Mouse (Mus musculus) heart, embryonic 13.5 days (tissue): Measurements from ENCODE around the gene Vav1. TPM values are rescaled to one million over a fixed set of nuclear protein-coding genes. Genes with fewer than 3 reads are reported as not detected.

Experiments used
- ATAC-seq: fragments of 200-750 bp; cut with Nextera tagmentation; 2 replicates; pipeline ENCODE4 v1.8.0; 2017; ENCODE audit warnings: moderate TSS enrichment; ENCODE audit not compliant: insufficient number of reproducible peaks, low FRiP score, low TSS enrichment; ENCODE audit errors: extremely low read depth
- H3K27ac ChIP-seq: fragments of 300-500 bp; sonication (generic); replicated peaks from 2 replicates; pipeline ENCODE4 v1.5.1; 2015; ENCODE audit warnings: moderate library complexity, mild to moderate bottlenecking, inconsistent platforms
- H3K27me3 ChIP-seq: fragments of 300-500 bp; sonication (generic); replicated peaks from 2 replicates; pipeline ENCODE4 v1.6.1; 2015; ENCODE audit warnings: mild to moderate bottlenecking, inconsistent platforms
- H3K36me3 ChIP-seq: fragments of 300-500 bp; sonication (generic); 2 replicates; pipeline ENCODE4 v1.6.1; 2015; ENCODE audit warnings: mild to moderate bottlenecking, inconsistent platforms
- H3K4me1 ChIP-seq: fragments of 300-500 bp; sonication (generic); 2 replicates; pipeline ENCODE4 v1.6.1; 2015; ENCODE audit warnings: inconsistent platforms
- H3K4me2 ChIP-seq: fragments of 300-500 bp; sonication (generic); 2 replicates; pipeline ENCODE4 v1.6.1; 2015; ENCODE audit warnings: inconsistent platforms, mild to moderate bottlenecking, moderate library complexity
- H3K4me3 ChIP-seq: fragments of 300-500 bp; sonication (generic); 2 replicates; pipeline ENCODE4 v1.5.1; 2015; ENCODE audit warnings: moderate library complexity, mild to moderate bottlenecking, inconsistent platforms
- H3K9ac ChIP-seq: fragments of 300-500 bp; sonication (generic); 2 replicates; pipeline ENCODE4 v1.6.1; 2015; ENCODE audit warnings: inconsistent platforms, mild to moderate bottlenecking, moderate library complexity
- H3K9me3 ChIP-seq: fragments of 300-500 bp; sonication (generic); 2 replicates; pipeline ENCODE4 v1.6.1; 2016; ENCODE audit warnings: inconsistent platforms
- WGBS: fragments of 180-500 bp; shearing (Covaris S2); methylation state at CpG from one replicate; pipeline ENCODE4 v1.1.7; 2015; ENCODE audit warnings: mixed read lengths; 5-methylcytosine and 5-hydroxymethylcytosine counted together
- polyA plus RNA-seq: library from polyadenylated mRNA; unstranded; fragments of >200 nt; fragmentation: Nextera tagmentation; extraction: Ambion mirVana; gene quantifications from 2 replicates; pipeline ENCODE4 v1.2.1, GENCODE M21; 2015

Gene Vav1
- polyA plus RNA-seq, 1 experiment from 2014 or later: 2.4 TPM

DNA sequence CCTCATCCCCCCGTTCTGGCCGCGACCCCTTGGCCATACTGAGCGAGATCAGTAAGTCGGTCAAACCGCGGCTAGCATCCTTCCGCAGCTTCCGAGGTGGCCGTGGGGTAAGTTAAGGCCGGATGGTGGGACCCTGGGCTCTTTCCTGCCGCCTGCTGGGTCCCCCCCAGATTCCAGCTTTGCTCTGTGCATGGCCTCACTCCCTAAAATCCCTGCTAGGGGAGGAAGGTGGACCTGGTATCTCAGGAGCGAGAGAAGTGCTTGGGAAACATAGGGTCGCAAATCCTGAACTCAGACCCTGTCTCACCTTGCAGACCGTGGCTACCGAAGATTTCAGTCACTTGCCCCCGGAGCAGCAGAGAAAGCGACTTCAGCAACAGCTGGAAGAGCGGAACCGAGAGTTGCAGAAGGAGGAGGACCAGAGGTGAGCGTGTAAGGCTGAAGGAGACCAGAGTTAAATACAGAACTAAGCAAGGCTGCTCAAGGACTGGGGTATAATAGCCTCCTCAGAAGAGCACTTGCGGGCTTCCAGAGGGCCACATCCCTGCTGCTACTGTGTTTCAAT, 21.9 kb upstream of the Vav1 start:
- Histone ChIP-seq H3K36me3 (peaks cover 91% of the 10 kb centered on the region), H3K9ac (no peak overlapping the region), H3K4me3 (no peak overlapping the region), H3K9me3 (no peaks in the 10 kb centered on the region), H3K4me2 (no peak overlapping the region), H3K4me1 (peaks cover 3% of the 10 kb centered on the region; the same call in 1 of the 2 replicates), H3K27ac (no peak overlapping the region), H3K27me3 (no peaks in the 10 kb centered on the region)
- 91% methylated on average over 22 of the region's 22 CpGs for WGBS
- no peak for ATAC-seq

- ATAC-seq: no peak
Observed at GRCm38 (mm10) chr17:57258191-57258590, 20.7 kb upstream of the Vav1 start.

DNA sequence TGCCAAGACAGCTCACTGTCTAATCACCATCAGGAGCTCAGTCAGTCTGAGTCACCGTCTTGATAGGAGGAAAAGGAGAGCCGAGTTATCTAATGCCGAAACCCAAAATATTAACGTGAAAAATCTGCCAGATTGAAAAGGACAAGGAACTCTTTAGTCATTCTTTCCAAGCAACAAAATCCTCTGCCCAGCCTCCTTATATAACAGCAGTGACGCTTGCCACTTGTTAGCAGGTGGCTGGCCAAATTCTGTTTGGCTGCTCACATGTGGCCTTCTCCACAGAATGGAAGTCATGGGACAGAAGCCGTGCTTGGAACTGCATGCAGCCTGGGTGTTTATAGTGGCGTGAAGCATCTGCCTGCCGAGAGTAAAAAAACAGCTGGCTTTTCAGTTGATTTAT, 19.2 kb upstream of the Vav1 start:
- no peak for ATAC-seq
- no peak overlapping the region for H3K4me3 ChIP-seq
- H3K27me3 ChIP-seq: no peaks in the 10 kb centered on the region
- no peaks in the 10 kb centered on the region for H3K9me3 ChIP-seq
- no peak overlapping the region for H3K9ac ChIP-seq
- 84% methylated on average over 8 of the region's 8 CpGs for WGBS
- H3K27ac ChIP-seq: no peak overlapping the region
- H3K4me2 ChIP-seq: no peak overlapping the region
- peaks cover 4% of the 10 kb centered on the region; the same call in 1 of the 2 replicates for H3K4me1 ChIP-seq
- H3K36me3 ChIP-seq: peaks cover 93% of the 10 kb centered on the region

More at GRCm38 (mm10) chr17:57258191-57258590, 20.7 kb upstream of the Vav1 start:
- H3K9ac ChIP-seq: no peak overlapping the region
- H3K27ac ChIP-seq: no peak overlapping the region
- peaks cover 98% of the 10 kb centered on the region for H3K36me3 ChIP-seq
- WGBS: 86% methylated on average over 3 of the region's 3 CpGs
- no peaks in the 10 kb centered on the region for H3K27me3 ChIP-seq
- 0 out of 2 replicates have a peak, but pooled peaks cover 3% of the 10 kb centered on the region for H3K4me1 ChIP-seq
- no peak overlapping the region for H3K4me3 ChIP-seq
- H3K4me2 ChIP-seq: no peak overlapping the region
- H3K9me3 ChIP-seq: no peaks in the 10 kb centered on the region

DNA sequence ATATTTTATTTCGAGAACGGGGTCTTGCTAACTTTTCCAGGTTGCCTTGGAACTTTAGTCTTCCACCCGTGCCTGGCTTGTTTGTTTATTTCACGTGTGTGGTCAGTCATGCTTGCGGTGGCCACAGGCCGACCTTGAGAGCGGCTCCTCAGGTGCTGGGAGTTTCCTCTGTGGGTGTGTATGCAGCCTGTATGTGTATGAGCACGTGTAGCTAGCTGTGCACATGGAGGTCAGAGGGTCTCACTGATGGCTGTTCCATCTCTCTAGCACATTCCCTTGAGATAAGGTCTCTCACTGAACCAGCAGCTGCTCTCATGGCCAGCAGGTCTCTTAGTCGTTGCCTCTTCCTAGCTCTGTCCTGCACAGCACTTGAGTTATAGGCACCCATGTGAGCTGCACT, 18.5 kb upstream of the Vav1 start:
- H3K36me3 ChIP-seq: peaks cover 87% of the 10 kb centered on the region
- H3K9ac ChIP-seq: no peak overlapping the region
- ATAC-seq: no peak

GRCm38 (mm10) chr17:57261286-57261685, 17.6 kb upstream of the Vav1 start:
- Histone ChIP-seq H3K9ac (no peak overlapping the region), H3K4me1 (peaks cover 13% of the 10 kb centered on the region), H3K36me3 (peaks cover 79% of the 10 kb centered on the region), H3K4me3 (no peak overlapping the region), H3K27me3 (no peaks in the 10 kb centered on the region), H3K27ac (no peak overlapping the region), H3K9me3 (no peaks in the 10 kb centered on the region), H3K4me2 (no peak overlapping the region)
- WGBS: 85% methylated on average over 4 of the region's 4 CpGs
- ATAC-seq: no peak

More for the DNA sequence above, 18.5 kb upstream of the Vav1 start:
- Histone ChIP-seq H3K4me1 (peaks cover 10% of the 10 kb centered on the region), H3K4me2 (no peak overlapping the region), H3K27me3 (no peaks in the 10 kb centered on the region), H3K27ac (no peak overlapping the region), H3K4me3 (no peak overlapping the region), H3K9me3 (no peaks in the 10 kb centered on the region)
- WGBS: 64% methylated on average over 9 of the region's 9 CpGs

DNA sequence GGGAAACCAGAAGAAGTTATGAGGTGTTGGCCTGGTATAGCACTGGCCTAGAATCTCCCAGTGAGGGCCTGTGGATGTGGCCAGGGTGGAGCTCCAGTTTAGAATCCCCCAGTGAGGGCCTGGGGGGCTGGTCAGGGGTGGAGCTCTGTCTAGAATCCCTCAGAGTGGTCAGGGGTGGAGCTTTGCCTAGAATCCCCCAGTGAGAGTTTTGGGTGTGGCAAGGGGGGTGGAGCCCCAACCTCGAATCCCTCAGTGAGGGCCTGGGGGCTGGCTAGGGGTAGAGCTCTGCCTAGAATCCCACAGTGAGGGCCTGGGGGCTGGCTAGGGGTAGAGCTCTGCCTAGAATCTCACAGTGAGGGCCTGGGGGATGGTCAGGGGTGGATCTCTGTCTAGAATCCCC, 17.1 kb upstream of the Vav1 start:
- 33% methylated on average over 1 of the region's 1 CpGs for WGBS
- Histone ChIP-seq H3K9me3 (no peaks in the 10 kb centered on the region), H3K36me3 (peaks cover 74% of the 10 kb centered on the region), H3K4me2 (no peak overlapping the region), H3K4me1 (peaks cover 13% of the 10 kb centered on the region), H3K4me3 (no peak overlapping the region), H3K27ac (no peak overlapping the region), H3K9ac (no peak overlapping the region), H3K27me3 (no peaks in the 10 kb centered on the region)
- ATAC-seq: no peak

GRCm38 (mm10) chr17:57262901-57263550, 15.9 kb upstream of the Vav1 start:
- Histone ChIP-seq H3K9ac (no peak overlapping the region), H3K36me3 (peaks cover 63% of the 10 kb centered on the region), H3K4me3 (no peak overlapping the region), H3K9me3 (no peaks in the 10 kb centered on the region), H3K4me1 (peaks cover 13% of the 10 kb centered on the region), H3K27ac (no peak overlapping the region), H3K27me3 (no peaks in the 10 kb centered on the region), H3K4me2 (no peak overlapping the region)
- ATAC-seq: no peak
- 87% methylated on average over 17 of the region's 17 CpGs for WGBS

DNA sequence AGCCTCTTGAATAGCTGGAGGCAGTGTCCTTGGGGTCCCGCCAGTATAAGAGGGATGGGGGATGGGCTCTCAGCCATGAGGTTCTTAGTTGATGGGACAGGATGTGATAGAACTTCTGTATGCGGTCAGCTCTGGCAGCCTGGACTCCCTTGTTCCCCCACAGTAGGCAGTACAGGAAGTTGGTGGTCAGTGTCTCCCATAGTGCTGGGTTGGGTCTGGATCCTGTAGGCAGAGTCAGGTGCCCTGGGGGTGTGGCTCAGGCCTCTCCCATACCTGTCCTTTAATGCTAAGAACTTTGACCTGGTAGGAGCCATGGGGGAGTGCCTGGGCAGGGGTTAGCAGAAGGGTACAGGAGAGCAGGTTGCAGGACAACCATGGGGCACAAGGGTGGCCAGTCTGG, 14.7 kb upstream of the Vav1 start:
- WGBS: 64% methylated on average over 2 of the region's 2 CpGs
- no peak for ATAC-seq

DNA sequence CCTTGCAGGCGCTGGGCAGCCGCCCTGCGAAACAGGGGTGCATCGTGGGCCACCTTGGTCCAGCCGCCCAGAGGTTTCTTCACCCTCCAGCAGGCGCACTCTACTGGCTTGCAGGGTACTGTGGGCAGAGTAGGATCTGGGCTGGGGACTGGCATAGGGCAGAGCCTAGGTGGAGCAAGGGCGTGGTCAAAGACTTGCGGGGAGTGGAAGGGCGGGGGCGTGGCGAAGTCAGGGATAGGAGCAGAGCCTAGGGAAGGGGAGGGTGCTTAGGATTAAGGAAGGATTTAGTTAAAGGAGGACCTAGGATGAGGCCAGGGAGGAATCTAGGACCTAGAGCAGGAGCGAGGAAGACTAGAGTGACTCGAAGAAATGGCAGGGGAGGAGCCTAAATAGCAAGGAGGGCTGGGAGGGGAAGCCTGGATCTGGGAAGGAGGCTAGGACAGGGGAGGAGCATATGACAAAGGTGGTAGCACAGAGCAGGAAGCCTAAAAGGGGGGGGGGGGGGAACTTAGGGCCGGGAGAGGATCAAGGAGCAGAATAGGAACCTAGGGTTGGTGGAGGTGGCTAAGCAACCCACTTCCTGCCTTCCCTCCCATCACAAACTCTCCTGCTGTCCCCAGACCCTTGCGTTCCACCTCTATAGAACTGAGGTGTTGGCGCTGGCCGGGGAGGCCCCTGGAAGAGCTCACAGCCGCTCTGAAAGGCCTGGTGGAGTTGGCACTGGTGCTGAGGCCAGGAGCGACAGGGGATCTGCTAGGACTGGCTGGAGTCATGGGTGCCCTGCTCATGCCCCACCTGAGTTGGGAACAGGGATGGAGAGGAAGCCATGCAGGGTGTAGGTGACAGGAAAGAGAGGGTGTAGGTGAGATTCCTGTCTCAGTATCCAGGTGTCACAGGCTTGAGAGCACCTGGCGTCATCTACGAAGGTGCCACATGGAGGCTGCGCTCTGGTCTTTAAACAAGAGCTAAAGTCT, 13.6 kb upstream of the Vav1 start:
- Histone ChIP-seq H3K9ac (no peak overlapping the region), H3K27ac (no peak overlapping the region), H3K4me2 (peak overlapping the region; percentile 42), H3K9me3 (no peaks in the 10 kb centered on the region), H3K36me3 (peaks cover 40% of the 10 kb centered on the region), H3K4me3 (peak overlapping the region; percentile 4; the same call in 1 of the 2 replicates), H3K27me3 (no peaks in the 10 kb centered on the region), H3K4me1 (peaks cover 11% of the 10 kb centered on the region)
- WGBS: 28% methylated on average over 21 of the region's 22 CpGs
- ATAC-seq: no peak

More for the DNA sequence above, 14.7 kb upstream of the Vav1 start:
- Histone ChIP-seq H3K27me3 (no peaks in the 10 kb centered on the region), H3K4me3 (no peak overlapping the region), H3K4me2 (no peak overlapping the region), H3K27ac (no peak overlapping the region), H3K36me3 (peaks cover 51% of the 10 kb centered on the region), H3K4me1 (peaks cover 13% of the 10 kb centered on the region), H3K9ac (no peak overlapping the region), H3K9me3 (no peaks in the 10 kb centered on the region)

- Histone ChIP-seq H3K4me2 (no peak overlapping the region), H3K27ac (no peak overlapping the region), H3K36me3 (peaks cover 16% of the 10 kb centered on the region), H3K9ac (no peak overlapping the region), H3K4me1 (peaks cover 9% of the 10 kb centered on the region), H3K27me3 (peaks cover 9% of the 10 kb centered on the region), H3K9me3 (no peaks in the 10 kb centered on the region), H3K4me3 (no peak overlapping the region)
- WGBS: 88% methylated on average over 6 of the region's 6 CpGs
- ATAC-seq: no peak
Observed at GRCm38 (mm10) chr17:57267556-57268126, 11.3 kb upstream of the Vav1 start.

- no peak overlapping the region for H3K9ac ChIP-seq
- WGBS: 60% methylated on average over 8 of the region's 9 CpGs
- H3K27ac ChIP-seq: no peak overlapping the region
- peaks cover 41% of the 10 kb centered on the region for H3K27me3 ChIP-seq
- H3K4me3 ChIP-seq: no peak overlapping the region
- H3K36me3 ChIP-seq: no peaks in the 10 kb centered on the region
- H3K4me2 ChIP-seq: no peak overlapping the region
- peaks cover 17% of the 10 kb centered on the region for H3K4me1 ChIP-seq
- H3K9me3 ChIP-seq: no peaks in the 10 kb centered on the region
- ATAC-seq: no peak
Observed at GRCm38 (mm10) chr17:57271301-57271700, 7.6 kb upstream of the Vav1 start.
